Mouse (Mus musculus): ENCODE measurements around the gene Dock1.

Dock1 gene

DNA sequence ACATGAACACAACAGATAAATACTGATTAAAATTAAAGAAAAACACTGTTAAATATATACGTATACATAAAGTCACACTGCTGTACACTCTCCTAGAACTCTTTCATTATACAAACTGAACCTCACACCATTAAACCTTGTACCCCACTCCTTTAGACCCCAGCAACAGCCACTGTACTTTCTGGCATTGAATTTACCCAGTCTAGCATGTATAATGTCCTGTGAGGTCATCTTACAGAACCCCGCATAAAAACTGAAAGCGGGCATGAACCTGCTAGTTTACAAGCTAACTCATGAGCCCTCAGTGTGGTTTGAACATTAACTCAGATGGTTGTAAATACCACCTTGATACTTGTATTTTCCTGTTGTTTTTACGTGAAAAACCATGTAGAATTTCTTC is 489.2 kb downstream of the Dock1 start:
- no peak for DNase-seq (ENCODE audit: low spot score)

GRCm38 (mm10) chr7:135165155-135165554 is 494.7 kb downstream of the Dock1 start:
- peak; percentile 59 for DNase-seq (ENCODE audit: low spot score)

DNA sequence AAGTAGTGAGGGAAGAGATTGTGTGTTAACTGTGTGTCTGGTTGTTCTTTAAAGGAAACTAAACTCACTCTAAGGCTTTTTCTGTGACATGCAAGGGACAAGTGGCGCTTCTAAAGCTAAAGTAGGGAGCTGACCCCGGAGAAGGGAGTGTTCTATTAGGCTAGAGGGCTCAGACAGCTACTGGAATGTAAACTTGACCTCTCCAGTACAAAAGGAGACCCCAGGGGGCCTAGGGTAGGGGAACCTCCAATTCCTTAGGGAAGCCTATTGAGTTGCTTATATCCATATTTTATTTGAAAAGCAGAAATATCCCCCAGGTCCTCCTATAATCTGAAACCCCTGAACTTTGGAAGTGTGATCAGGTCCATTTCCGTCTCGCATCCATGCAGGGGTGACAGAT is 499.5 kb downstream of the Dock1 start:
- no peak for DNase-seq (ENCODE audit: low spot score)

GRCm38 (mm10) chr7:135172219-135172618 is 501.8 kb downstream of the Dock1 start:
- DNase-seq (ENCODE audit: low spot score), result no peak

GRCm38 (mm10) chr7:135194190-135194589 is 523.7 kb downstream of the Dock1 start:
- no peak for DNase-seq (ENCODE audit: low spot score)

GRCm38 (mm10) chr7:135195631-135196030 is 525.2 kb downstream of the Dock1 start:
- no peak for DNase-seq (ENCODE audit: low spot score)

- DNase-seq (ENCODE audit: low spot score), result no peak
These were observed 526.4 kb downstream of the Dock1 start for GRCm38 (mm10) chr7:135196828-135197227.

- DNase-seq (ENCODE audit: low spot score), result no peak
These were observed 533.5 kb downstream of the Dock1 start for GRCm38 (mm10) chr7:135203920-135204319.

GRCm38 (mm10) chr7:135205111-135205510 is 534.7 kb downstream of the Dock1 start:
- DNase-seq (ENCODE audit: low spot score), result peak; percentile 28

- no peak for DNase-seq (ENCODE audit: low spot score)
These were observed 538.6 kb downstream of the Dock1 start for GRCm38 (mm10) chr7:135208947-135209567.

DNA sequence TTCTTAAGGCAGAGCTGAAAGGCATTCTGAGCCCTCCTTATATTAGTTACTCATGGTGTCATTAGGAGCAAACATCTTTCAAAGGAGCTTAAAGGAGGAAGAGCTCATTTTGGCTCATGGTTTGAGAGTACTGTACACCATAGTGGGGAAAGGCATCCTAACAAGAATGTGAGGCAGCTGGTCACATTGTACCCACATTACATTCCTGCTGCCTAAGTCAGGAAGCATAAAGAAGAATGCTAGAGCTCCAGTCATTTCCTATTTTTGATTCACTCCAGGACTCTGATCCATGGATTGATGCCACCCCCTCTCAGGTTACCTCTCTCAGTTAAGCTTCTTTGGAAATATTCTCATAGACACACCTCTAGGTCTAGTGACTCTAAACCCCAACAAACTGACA is 539.8 kb downstream of the Dock1 start:
- no peak for DNase-seq (ENCODE audit: low spot score)

- no peak for DNase-seq (ENCODE audit: low spot score)
These were observed 540.4 kb downstream of the Dock1 start for GRCm38 (mm10) chr7:135210831-135211230.

DNA sequence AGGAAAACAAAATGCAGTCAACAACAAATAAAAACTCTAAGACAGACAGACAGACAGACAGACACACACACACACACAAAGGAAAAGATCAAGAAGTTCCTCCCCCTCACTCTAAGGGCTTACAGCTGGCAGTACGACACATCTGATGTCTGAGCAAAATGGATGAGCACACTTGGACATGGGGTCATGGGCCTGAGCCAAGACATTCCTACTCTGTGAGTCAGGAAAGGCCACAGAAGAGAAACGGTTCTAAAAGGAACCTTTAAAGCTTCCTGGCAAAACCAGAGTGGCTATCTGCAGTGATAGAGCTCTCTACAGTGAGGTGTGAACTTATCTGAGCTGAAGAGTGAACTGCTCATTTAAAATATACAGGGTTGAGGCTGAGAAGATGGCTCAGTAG is 542.1 kb downstream of the Dock1 start:
- no peak for DNase-seq (ENCODE audit: low spot score)

DNA sequence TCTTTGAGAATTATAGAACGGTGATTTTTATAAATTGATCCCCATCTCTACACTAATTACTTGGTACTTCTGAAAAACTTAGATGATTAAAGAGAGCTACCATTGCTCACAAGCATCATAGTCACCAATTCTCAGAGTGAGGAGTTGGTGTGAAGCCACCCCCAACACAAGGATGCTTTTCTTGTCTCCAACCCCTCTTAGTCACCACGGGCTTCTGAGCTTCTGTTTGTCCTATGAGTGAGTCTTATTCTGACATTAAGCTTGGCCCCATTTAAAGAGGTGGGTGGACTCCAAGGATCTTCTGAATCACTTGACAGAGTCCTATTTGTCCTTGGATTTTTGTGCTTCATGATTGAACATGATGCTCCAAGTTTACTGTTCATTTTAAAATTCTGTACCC is 551.0 kb downstream of the Dock1 start:
- no peak for DNase-seq (ENCODE audit: low spot score)

All from layer of hippocampus, adult 11-12 months (tissue).